Mouse (Mus musculus): ENCODE measurements around the gene Bend6.
A peak's percentile ranks its signal among the peaks of the same experiment; 100 is the strongest.
"Not testable (repeated sequence)": the region's sequence is repeated elsewhere in the genome, so short reads cannot be mapped to it uniquely, and the experiment has no call there.

The Bend6 gene

DNA sequence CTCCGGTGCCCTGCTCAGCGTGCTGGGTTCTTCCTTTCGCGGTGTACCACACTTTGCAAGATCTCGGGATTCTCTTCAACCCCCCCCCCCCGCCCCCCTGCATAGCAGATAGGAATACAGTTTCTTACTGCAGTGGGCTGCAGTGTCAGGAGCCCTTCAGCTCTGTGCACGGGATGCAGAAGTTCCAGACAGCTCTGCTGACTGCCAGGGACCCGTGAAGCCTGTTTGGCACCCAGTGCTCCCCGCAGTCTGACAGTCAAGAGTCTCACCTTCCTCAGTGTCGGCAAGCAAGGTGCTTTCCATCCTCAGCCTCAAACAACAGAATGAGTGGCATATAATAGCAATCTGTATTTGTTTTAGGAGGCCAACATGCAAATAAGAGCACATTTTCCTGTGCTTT, 1.4 kb downstream of the Bend6 start:
- no peak for DNase-seq

DNA sequence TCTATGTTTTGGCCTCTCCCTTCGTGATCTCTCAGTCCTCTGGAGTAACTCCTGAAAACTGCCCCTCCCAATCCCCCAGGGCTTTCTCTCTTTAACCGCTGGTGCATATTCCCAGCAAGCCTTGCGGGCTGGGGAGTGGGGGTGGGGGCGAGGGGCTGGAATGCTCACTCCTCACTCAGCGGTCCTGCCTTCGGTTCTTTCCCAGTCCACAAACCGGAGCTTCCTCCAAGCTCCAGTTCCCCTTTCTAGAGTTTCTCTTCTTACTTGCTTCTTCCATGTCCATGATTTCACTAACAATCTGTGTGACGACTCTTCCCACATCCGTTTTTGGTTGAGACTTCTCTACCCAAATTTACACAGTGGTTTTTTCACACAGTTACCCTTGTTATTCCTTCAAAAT, 4.0 kb downstream of the Bend6 start:
- no peak for DNase-seq

DNA sequence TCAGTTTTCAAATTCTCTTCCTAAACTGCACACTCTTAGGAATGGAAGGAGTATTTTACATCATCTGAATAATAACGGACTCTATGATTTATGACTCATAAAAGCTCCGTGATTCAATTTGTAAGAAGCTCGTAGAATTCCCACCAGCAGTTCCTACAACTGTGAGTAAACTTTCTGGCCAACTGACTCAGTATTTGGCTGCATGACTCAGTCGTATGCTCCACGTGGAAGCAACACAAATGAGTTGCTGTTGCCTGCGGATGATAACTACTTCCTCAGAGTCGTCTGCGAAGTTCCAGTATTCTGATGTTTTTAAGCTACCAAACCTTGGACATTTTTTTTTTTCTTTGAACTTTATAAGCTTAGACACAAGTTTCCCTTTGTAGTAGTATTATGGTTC, 7.4 kb downstream of the Bend6 start:
- no peak for DNase-seq

DNA sequence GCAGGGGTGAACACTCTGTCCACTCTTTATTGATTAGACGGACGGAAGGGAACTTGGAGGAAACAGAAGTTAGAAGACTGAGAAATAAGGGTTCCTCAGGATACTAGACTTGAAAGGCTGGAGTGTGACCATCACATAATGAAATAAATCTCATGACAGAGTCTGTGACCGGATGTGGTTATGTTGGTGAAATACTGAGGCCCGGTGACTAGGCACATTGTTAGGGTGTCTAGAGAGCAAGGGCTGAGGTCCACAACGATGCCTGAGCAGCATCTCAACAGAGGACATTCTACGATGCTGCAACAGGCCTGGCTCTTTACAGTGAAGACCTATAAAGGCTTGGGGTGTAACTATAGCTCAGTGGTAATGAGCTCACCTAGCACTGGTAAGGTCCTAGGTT, 9.2 kb downstream of the Bend6 start:
- no peak for DNase-seq

DNA sequence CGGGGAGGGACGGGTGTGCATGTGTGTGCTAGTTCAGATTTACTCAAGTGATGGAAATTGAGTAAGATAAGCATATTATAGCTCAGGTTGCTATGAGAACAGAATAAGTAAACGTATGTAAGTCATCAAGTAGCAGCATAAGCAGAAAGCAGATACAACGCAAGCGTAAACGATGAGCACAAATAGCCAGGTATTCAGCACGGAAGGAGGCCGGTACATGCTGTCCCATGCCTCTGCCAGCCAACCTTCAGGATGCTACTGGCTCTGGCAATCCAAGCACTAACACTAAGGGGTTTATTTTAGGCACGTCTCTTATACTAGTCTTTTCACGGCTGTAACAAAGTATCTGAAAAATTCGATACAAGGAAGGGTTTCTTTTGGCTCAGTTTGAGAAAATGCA, 10.2 kb downstream of the Bend6 start:
- DNase-seq: no peak

DNA sequence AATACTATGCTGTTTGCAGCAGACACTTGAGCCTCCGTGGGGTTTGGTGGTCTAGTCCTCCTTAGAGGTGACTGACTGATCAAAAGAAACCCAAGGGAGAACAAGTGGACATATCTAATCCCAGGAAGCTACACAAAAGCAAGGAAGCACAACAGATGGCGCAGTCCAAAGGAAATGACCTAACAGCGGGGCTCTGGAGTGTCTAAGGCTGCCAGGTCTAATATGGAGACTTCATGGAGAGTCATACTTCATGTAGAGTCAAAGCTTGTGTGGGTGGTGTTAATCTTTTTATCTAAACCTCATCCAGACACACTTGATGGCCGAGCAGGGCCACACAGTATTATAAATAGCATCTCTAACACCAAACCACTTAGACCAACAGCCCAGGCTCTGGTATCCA, 10.9 kb downstream of the Bend6 start:
- DNase-seq: no peak

DNA sequence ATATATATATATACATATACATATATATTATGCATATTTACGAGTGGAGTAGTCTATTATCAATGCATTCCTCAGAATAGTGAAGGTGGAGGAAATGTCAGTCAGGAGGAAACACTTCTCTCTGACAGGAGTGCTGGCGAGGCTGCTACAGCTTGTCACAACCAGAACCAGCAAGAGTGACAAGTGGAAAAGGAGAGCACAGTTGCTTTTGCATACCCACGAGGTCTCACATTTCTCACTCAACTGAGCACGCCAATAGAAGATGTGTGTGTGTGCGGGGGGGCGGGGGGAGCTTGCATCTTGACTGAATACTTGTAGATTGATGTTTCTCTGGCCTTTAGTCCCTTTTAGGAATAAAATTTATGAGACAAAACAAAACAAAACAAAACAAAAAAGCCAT, 11.5 kb downstream of the Bend6 start:
- DNase-seq: no peak

DNA sequence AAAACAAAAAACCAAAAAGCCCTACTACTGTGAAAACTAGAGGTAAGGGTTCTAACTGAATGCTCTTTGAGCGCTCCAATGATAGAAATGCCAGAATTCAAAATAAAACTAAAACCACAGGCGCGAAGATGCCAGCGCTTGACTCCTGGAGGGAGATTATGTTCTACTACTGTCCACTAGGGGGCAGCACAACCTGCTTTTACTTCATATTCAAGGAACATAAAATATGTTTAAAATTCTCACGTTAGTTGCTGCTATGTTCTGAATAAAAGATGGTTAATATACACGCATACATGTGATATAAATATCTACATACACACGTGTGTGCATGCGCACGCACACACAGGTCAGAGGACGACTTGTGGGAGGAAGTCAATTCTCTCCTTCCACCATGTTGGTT, 14.8 kb downstream of the Bend6 start:
- peak; percentile 12 to 18 for DNase-seq

DNA sequence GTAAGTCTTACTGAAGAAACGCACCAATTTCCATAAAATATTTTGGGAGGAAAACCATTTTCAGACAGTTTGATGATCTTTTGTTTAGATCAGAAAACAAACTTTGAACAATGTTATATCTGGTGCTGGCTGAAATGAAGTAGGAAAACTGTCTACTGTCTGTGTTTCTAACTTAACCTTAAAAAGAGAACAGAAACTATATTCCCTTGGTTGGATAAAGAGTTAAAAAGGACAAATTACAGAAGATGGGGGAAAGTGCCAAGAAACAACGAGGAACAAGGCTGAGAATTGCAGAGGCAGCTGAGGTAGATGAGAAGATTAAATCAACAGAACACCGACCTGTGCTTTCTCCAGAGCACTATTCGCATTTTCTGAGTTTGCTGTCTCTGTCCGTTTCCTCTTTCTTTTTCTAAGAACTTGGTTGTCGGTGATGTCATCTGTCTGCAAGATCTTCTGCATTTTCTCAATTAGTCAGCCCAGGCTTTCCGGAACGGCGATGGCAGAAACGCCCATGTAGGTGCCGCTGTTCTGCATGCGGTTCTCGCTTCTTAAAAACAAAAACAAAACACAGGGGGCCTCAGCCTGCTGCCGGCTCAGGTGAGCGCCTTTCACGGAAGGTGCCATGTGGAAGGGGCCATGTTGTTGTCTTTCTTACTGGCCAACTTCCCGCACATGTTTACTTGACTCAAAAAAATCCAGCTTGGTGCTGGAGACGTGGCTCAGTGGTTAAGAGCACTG, 24.3 kb downstream of the Bend6 start:
- DNase-seq: peak; percentile 69 to 74

DNA sequence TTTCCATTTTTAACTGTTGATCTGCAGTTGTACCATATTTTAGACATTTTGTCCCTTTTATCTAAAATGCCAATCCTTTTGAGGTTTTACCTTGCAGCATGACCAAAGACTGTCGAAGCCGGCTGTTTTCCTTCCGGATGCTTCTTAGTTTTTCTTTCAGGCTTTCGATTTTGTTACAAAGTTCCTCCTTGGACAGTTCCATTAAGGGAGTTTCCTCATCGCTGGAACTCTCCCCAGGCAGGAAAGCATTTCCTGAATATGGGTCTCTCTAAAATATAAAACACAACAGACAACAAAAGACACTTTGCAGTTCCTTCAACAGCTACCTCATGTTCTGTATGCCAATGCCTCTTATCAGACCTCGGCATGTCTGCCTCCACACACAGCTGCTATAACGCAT, 29.4 kb downstream of the Bend6 start:
- DNase-seq: no peak

DNA sequence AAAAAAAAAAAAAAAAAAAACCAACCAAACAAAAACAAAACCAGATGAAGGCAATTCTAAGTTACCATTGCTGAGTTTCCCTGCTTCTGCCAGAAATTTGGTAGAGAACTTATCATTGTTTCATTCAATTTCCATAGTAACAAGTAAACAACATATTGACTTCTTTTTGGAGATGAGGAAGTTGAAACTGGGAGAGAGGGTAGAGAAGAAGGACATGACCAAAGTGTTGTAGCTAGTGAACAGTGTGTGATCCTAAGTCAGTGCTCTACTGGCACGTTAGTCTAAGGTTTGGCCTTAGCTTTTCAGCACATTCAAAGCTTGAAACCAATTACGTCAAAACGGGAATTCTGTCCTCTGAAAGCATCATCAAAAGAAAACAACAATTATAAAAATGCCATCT, 31.2 kb downstream of the Bend6 start:
- no peak for DNase-seq

DNA sequence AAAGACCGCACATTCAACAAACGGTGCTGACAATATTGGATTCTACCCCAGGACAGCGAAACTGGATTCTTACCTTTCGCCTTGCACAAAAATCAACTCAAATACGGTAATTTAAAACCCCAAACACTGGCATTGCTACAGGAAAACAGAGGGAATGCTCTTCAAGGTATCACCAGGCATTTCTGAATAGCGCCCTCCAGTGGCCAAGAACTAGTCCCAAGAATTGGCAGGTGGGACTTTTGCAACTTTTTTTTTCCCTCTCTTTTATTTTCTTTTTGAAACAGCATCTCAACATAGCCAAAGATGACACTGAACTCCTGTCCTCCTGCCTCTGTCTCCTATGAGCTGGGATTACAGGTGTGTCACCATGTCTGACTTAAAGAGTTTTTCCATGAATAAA, 31.9 kb downstream of the Bend6 start:
- peak; percentile 11 to 22 for DNase-seq

DNA sequence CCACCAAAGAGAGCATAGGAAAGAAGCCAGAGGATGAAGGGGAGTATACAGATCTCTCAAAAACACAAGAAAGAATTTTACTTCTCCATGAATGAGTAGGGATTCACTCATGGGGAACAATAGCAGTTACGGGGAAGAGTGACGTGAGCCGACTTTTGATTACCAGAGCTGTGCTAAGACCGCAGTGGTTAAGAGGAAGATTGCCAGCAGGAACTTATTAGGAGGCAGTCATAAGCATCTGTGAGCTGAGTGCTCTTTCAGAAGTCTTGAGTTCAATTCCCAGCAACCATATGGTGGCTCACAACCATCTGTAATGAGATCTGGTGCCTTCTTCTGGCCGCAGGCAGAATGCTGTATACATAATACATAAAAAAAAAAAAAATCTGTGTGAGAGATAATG, 34.1 kb downstream of the Bend6 start:
- DNase-seq: no peak

DNA sequence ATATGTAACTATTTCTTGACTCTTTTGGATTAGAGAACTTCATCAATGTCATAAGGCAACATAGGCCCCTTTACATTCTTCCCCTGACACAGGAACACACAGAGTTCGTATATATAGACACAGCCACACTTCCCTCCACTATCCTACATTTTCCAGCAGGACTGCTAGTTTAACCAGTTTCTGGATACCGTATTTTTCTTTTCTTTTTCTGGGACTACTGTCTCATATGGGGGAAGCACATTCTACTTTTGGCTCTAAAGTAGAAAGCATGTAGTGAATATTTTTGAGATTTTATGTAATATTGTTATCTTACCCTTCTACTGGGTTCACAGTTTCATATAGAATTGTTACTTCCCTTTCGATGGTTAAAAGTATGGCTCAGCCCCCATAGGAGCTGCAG, 38.2 kb downstream of the Bend6 start:
- DNase-seq: no peak

DNA sequence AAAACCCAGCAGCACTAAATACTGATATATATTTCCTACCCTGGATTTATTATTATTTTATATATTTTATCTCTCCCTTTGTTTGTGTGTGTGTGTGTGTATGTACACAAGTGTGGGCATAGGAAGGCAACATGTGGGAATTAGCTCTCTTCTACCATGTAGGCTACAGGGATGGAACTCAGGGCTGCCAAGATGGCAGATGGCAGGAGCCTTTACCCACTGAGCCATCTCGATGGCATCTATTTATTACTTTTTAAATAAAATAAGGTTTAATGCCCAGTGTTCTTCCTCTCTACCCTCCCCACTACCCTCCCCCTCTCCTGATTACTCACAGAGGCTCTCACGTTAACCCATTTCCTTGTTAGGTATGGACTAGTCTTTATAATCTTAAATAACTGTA, 38.6 kb downstream of the Bend6 start:
- no peak for DNase-seq

DNA sequence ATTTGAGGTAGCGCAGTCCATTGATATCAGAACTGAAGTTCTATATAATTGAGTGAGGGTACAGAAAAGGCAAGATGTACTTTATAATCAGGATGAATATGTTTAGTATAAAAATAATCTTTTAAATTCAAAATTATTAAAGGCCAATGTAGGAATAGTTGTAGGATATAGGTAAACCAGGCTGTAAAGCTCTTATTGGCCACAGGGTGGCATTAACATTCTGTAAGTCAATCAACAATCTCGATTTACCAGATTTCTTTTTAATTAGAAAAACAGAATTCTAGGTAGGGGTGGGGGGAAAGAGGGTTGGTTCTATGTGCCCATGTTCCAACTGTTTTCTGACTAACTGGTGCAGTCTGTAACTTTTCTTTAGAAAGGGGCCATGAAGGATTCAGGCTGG, 60.8 kb downstream of the Bend6 start:
- DNase-seq: no peak

DNA sequence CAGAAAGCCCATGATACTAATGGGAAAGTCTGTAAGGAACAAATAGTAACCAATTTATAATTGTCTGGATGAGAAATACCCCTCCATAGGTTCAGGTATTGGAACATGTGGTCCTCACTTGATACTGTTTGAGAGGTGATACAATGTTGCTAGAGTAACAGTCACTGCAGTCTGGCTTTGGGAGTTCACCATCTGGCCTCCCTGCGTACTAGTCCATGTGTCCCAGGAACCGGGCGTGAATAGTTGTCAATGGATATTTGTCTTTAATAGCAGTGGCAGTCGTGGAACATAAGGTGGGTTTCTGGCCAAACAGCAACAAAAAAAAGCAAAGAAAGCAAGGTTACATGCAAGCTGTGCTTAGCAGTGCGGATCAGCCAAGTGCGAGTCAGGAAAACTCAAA, 63.8 kb downstream of the Bend6 start:
- DNase-seq: no peak

DNA sequence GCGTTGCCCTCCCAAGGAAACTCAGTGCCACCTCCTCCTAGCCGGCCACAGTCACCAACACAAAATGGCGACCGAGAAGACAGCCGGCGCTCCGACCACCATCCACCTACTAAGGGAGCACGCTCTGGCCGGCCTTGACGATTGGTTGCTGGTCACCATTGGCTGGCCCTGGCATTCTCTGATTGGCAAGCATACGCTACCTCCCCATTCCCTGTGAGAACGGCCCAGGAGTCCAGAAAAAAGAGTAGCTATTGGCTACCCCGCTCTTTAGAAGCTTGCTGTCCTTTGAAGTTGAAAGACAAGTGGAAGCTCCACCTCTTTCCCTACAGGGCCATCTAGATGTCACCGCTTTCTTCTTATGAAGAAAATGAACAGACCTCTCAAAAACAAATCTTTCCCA, 68.7 kb downstream of the Bend6 start:
- not testable (repeated sequence) for DNase-seq

DNA sequence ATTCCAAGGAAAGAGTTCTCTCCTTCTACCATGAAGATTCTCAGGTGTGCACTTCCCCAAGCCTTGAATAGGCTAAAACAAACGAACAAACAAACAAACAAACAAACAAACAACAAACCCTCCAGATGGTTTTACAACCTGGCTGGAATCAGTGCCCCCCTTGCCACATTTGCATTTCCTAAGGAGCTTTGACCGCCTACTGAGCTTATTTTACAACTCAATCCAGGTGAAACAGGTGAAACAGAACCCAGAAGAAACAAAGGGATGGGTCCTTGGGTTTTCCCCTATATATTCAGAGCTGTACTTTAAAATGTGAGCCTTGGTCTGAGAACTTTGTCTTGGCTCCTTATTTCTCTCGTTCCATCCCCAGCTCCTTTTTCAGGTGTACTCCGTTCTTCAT, 77.0 kb downstream of the Bend6 start:
- DNase-seq: no peak

DNA sequence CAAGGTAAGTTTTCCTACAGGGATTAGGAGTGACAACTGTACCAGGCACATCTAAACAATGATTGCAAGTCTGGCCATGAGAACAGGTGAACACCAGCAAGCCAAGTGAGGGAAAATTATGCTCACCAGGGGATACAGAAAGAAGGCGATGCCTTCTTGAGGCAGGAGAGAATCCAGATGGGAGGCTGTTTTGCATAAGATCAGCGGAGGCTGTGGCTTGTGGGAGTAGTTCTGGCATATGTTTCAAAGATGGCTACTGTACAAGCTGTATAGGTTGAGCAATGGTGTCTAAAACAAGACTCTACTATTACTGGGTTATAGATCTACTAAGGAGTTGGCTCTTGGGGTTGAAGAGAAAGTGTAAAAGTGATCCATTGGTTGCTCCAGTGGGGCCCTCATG, 89.7 kb downstream of the Bend6 start:
- DNase-seq: no peak

DNA sequence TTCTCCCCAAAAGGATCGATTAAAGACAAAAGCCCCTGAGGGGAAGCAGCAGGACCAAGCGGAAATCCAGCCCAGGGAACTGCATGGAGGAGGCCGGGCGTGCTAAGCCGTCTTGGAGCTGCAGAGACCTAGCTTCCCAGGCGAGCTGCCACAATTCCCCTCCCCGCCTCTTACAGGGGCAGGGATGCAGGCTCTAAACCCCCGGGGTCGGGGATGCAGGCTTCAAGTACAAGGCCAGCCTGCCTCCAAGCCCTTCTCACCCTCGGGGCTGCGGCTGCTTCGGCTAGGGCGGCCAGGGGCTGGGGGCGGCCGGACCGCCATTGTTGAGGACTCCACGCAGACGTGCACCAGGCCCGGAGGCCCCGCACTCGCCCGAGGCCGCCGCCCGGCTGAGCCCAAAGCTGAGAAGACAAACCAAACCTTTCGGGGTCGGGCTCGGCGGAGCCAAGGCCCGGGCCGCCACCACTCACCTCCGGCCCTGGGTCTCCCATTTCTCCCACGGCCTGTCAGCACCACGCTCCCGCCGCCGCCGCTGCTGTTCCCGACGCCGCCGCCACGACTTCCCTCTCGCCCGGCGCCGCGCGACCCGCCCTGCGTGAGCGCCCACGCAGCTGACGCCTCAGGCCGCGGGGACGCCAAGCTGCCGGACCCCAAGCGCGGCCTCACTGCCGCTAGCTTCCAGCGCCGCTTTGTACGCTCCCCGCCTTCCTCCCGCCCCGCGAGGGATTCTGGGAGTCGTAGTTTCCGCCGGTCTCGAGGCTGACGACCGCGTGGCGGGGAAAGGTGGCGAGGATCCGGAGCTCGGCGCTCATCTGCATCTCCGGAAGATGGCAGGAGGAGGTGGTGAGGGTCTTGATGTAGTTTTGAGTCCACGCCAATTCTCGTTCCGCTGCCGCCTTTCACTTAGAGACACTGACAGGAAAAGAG, 93.5 kb downstream of the Bend6 start, which contains the start of gene Zfp451:
Zfp451 (minus strand) TSS at position 728 of the 927 bp plus-strand sequence.
- DNase-seq: peak; percentile 90 to 91

DNA sequence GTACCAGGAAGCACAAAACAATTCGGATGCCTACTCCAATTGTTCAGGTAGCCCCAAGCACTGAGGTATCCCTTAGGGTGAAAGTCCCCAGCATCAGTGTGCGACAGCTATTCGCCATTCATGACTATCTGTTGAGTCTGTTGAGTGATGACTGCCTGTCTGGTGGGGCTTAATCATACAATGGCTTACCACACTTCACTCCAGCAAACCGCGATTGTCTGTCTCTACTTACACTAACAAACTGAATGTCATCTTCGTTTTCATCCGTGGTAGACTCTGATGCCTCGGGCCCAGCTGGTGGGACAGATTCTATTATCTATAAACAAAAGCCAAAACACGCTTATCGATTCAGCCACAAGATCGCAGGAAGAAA, 94.1 kb downstream of the Bend6 start:
- no peak for DNase-seq

DNA sequence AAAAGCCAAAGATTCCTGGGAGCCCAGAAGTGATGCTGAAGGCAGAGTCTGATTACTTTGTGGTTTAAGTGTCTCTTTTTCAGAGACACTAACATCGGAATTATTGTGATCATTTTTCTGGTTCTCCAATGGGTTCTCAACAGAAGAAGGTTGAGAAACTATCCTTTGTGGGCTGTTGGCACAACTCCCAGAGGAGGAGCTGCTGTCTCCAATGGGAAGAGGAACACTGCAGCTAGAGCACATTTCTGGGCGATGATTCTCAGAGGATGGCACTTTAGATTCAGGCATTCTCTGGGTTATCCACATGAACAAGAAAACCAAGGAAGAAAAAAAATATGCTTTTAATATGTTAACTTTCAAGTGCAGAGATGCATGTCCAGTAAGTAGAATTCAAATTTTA, 104.3 kb downstream of the Bend6 start:
- DNase-seq: no peak
